Mouse (Mus musculus) layer of hippocampus, adult 2 months (tissue): ENCODE measurements at regions not wholly inside any gene's neighbourhood (a gene's known extent, or its start where the extent isn't known, plus 50 kb on each side); places are given as distances from the start of the nearest gene placed in this dataset.

Experiments
- DNase-seq, 2 experiments: peaks; one replicate each; pipeline ENCODE4 v3.0.0; 2022; ENCODE audit warnings: low spot score in 2 of 2
- H3K27ac ChIP-seq: fragments of 200-600 bp; 2 replicates; pipeline ENCODE4 v1.8.1; 2022
- H3K4me3 ChIP-seq: fragments of 200-600 bp; 2 replicates; pipeline ENCODE4 v1.8.1; 2022; ENCODE audit warnings: mild to moderate bottlenecking
- CTCF ChIP-seq: fragments of 200-600 bp; conservative IDR thresholded peaks from 2 replicates; pipeline ENCODE4 v1.8.1; 2022; ENCODE audit warnings: antibody characterized with exemption, mild to moderate bottlenecking, moderate library complexity

GRCm38 (mm10) chr5:118376478-118376877, 131.5 kb downstream of the 2410131K14Rik start:
- H3K4me3 ChIP-seq, result no peak overlapping the region
- TF ChIP-seq CTCF, result no peak
- H3K27ac ChIP-seq, result no peak overlapping the region
- DNase-seq, result no peak

GRCm38 (mm10) chr5:118377402-118377848, 132.4 kb downstream of the 2410131K14Rik start:
- DNase-seq, result no peak
- Histone ChIP-seq H3K27ac (no peak overlapping the region), H3K4me3 (no peak overlapping the region)
- no peak for TF ChIP-seq CTCF

- Histone ChIP-seq H3K27ac (no peak overlapping the region), H3K4me3 (no peak overlapping the region)
- no peak for DNase-seq
- no peak for TF ChIP-seq CTCF
These were observed 134.4 kb downstream of the 2410131K14Rik start for GRCm38 (mm10) chr5:118379245-118380051.

- peak overlapping the region; percentile 76; the same call in 1 of the 2 replicates for H3K27ac ChIP-seq
- TF ChIP-seq CTCF, result no peak
- peak overlapping the region; percentile 58; the same call in 1 of the 2 replicates for H3K4me3 ChIP-seq
- DNase-seq, result no peak
These were observed 135.0 kb downstream of the 2410131K14Rik start for GRCm38 (mm10) chr5:118380052-118380421.

GRCm38 (mm10) chr5:118380422-118381293, 135.6 kb downstream of the 2410131K14Rik start:
- 0 out of 2 replicates have a peak, but pooled peaks have one; percentile 21 for TF ChIP-seq CTCF
- peak overlapping the region; percentile 58 for H3K4me3 ChIP-seq
- H3K27ac ChIP-seq, result peak overlapping the region; percentile 76
- peak; percentile 35 to 41 for DNase-seq

GRCm38 (mm10) chr5:118381294-118381675, 136.3 kb downstream of the 2410131K14Rik start:
- peak; percentile 39 to 40 for DNase-seq
- no peak for TF ChIP-seq CTCF
- Histone ChIP-seq H3K27ac (peak overlapping the region; percentile 76; the same call in 1 of the 2 replicates), H3K4me3 (peak overlapping the region; percentile 58)

GRCm38 (mm10) chr5:118386126-118386525, 141.1 kb downstream of the 2410131K14Rik start:
- no peak overlapping the region for H3K27ac ChIP-seq
- TF ChIP-seq CTCF, result no peak
- peak in 1 of 2 experiments; percentile 29 for DNase-seq
- no peak overlapping the region for H3K4me3 ChIP-seq

- no peak for TF ChIP-seq CTCF
- DNase-seq, result peak; percentile 39 to 40
- H3K4me3 ChIP-seq, result no peak overlapping the region
- H3K27ac ChIP-seq, result no peak overlapping the region
These were observed 143.4 kb downstream of the 2410131K14Rik start for GRCm38 (mm10) chr5:118388419-118388818.

- Histone ChIP-seq H3K4me3 (no peak overlapping the region), H3K27ac (no peak overlapping the region)
- DNase-seq, result no peak
- no peak for TF ChIP-seq CTCF
These were observed 145.8 kb downstream of the 2410131K14Rik start for GRCm38 (mm10) chr5:118390691-118391373.

- TF ChIP-seq CTCF, result no peak
- Histone ChIP-seq H3K27ac (no peak overlapping the region), H3K4me3 (no peak overlapping the region)
- peak; percentile 32 to 38 for DNase-seq
These were observed 148.0 kb downstream of the 2410131K14Rik start for GRCm38 (mm10) chr5:118392932-118393487.

- H3K27ac ChIP-seq, result no peak overlapping the region
- no peak for DNase-seq
- TF ChIP-seq CTCF, result no peak
These were observed 149.0 kb downstream of the 2410131K14Rik start for GRCm38 (mm10) chr5:118394051-118394450.

More at GRCm38 (mm10) chr5:118394051-118394450, 149.0 kb downstream of the 2410131K14Rik start:
- H3K4me3 ChIP-seq, result no peak overlapping the region
